ENCODE assay signal across 8 mouse cellular contexts in the genomic region with DNA sequence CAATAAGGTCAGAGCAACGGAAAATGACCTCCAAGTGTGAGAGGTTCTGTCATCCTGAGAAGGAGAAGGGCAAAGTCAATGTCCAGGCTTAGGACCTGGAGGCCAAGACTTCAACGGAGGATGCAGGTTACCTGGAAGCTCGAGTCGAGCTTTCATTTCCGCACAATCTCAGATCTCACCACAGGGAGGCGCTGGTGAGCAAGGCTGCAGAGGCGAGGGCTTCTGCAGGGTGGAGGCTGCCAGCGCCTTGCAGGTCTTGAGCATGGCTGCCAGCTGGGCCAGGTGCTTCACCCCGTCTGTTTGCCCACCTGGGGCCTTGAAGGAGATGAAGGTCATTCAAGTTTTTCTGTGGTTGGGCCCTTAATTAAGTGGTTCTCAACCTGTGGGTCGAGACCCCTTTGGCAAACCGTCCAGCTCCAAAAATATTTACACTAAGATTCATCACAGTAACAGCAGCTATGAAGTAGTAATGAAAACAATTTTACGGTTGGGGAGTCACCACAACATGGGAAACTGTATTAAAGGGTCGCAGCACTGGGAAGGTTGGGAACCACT. TPM values are rescaled to one million over a fixed set of nuclear protein-coding genes. Genes with fewer than 3 reads are reported as not detected.
A peak's percentile ranks its signal among the peaks of the same experiment; 100 is the strongest.
DNase-seq lines count a peak whose midpoint lies in the region; ATAC-seq lines count a peak whose summit lies in the region.

No protein-coding gene starts in this region.

- no peaks in the 10 kb centered on the region for H3K36me3 ChIP-seq in heart, embryonic 13.5 days

- H3K4me2 ChIP-seq in heart, embryonic 13.5 days: 0 out of 2 replicates have a peak overlapping the region, but pooled peaks have one; percentile 22

- peaks cover 19% of the 10 kb centered on the region for H3K4me1 ChIP-seq in heart, embryonic 13.5 days

- peak; percentile 89 to 94 for DNase-seq in CD8-positive naive resting alpha-beta T cell, adult 2 months (ENCODE audit: low read depth in 2 of 2, low spot score in 2 of 2)
- DNase-seq in adrenal gland, adult 2 months: peak; percentile 78
- peak; percentile 82 for DNase-seq in embryo, embryonic 11 days
- peak; percentile 77 to 93 for DNase-seq in kidney, postnatal 36 days
- DNase-seq in lung, adult 18-20 months: peak; percentile 84 to 89
- peak; percentile 83 for DNase-seq in retina, postnatal 1 day
- DNase-seq in thymus, postnatal 4 days: peak; percentile 98

- WGBS in heart, embryonic 13.5 days: 23% methylated on average over 13 of the region's 13 CpGs

- H3K27ac ChIP-seq in heart, embryonic 13.5 days (replicated peaks): no peak overlapping the region

- no peak overlapping the region for H3K4me3 ChIP-seq in heart, embryonic 13.5 days

- no peak overlapping the region for H3K9ac ChIP-seq in heart, embryonic 13.5 days

- no peaks in the 10 kb centered on the region for H3K9me3 ChIP-seq in heart, embryonic 13.5 days

- ATAC-seq in heart, embryonic 13.5 days (ENCODE audit: extremely low read depth, insufficient number of reproducible peaks, low FRiP score, low TSS enrichment): no peak

- no peaks in the 10 kb centered on the region for H3K27me3 ChIP-seq in heart, embryonic 13.5 days (replicated peaks)

RNA-seq across cellular contexts. Expression of a gene that starts 29.9 kb away (rescaled TPM):
- 1 to 10 TPM; 3.1 to 4.6 TPM for total RNA-seq in adrenal gland, adult 2 months (2021)
- polyA plus RNA-seq in adrenal gland, adult 2 months (2012; rRNA removed): 20.1 and 22.9 TPM in 2 replicates
- polyA plus RNA-seq in heart, embryonic 13.5 days (2015; fragmentation: Nextera tagmentation; extraction: Ambion mirVana): 8.6 and 9.3 TPM in 2 replicates
